Mouse (Mus musculus): ENCODE measurements around the gene Lss. TPM values are rescaled to one million over a fixed set of nuclear protein-coding genes. Genes with fewer than 3 reads are reported as not detected.

Gene Lss
- 17.8 and 24.1 TPM in 2 replicates for polyA plus RNA-seq (2012; rRNA removed)

GRCm38 (mm10) chr10:76531375-76531774 lies at the start of gene Lss:
Gene Lss, plus strand, starts transcription at chr10:76531588.
- DNase-seq = peak; percentile 96
- Histone ChIP-seq H3K4me1 (replicated peaks; ENCODE audit: control insufficient read depth, insufficient read depth, low read length) (peaks cover 8% of the 10 kb centered on the region), H3K36me3 (ENCODE audit: control insufficient read depth, insufficient read depth, low read length) (no peaks in the 10 kb centered on the region), H3K4me3 (ENCODE audit: control insufficient read depth, insufficient read depth, low read length) (peak within 1 kb of the TSS; percentile 49), H3K27me3 (ENCODE audit: control insufficient read depth, insufficient read depth, low read length) (no peaks in the 10 kb centered on the region), H3K27ac (ENCODE audit: control insufficient read depth, insufficient read depth, low read length) (no peak within 1 kb of the TSS)
- peak; percentile 70; the same call in 1 of the 2 replicates for TF ChIP-seq CTCF (IDR thresholded peaks at IDR 0.05; ENCODE audit: borderline replicate concordance, control insufficient read depth, extremely low read depth, insufficient read depth, low read length, poor library complexity)
- TF ChIP-seq POLR2A (IDR thresholded peaks at IDR 0.05; ENCODE audit: control insufficient read depth, extremely low read depth, insufficient read depth, low read length, poor library complexity) = peak; percentile 55; the same call in 1 of the 2 replicates
- under 1% methylated on average over 37 of the region's 37 CpGs for WGBS

GRCm38 (mm10) chr10:76486302-76486701 lies 45.1 kb upstream of the Lss start:
- Histone ChIP-seq H3K36me3 (ENCODE audit: control insufficient read depth, insufficient read depth, low read length) (peaks cover 83% of the 10 kb centered on the region), H3K27me3 (ENCODE audit: control insufficient read depth, insufficient read depth, low read length) (no peaks in the 10 kb centered on the region), H3K27ac (ENCODE audit: control insufficient read depth, insufficient read depth, low read length) (no peak overlapping the region), H3K4me1 (replicated peaks; ENCODE audit: control insufficient read depth, insufficient read depth, low read length) (no peaks in the 10 kb centered on the region), H3K4me3 (ENCODE audit: control insufficient read depth, insufficient read depth, low read length) (no peak overlapping the region)
- TF ChIP-seq CTCF (IDR thresholded peaks at IDR 0.05; ENCODE audit: borderline replicate concordance, control insufficient read depth, extremely low read depth, insufficient read depth, low read length, poor library complexity) (no peak), POLR2A (IDR thresholded peaks at IDR 0.05; ENCODE audit: control insufficient read depth, extremely low read depth, insufficient read depth, low read length, poor library complexity) (no peak)
- 83% methylated on average over 2 of the region's 2 CpGs for WGBS
- no peak for DNase-seq

GRCm38 (mm10) chr10:76488265-76488664 lies 43.1 kb upstream of the Lss start:
- 95% methylated on average over 8 of the region's 8 CpGs for WGBS
- peaks cover 78% of the 10 kb centered on the region for H3K36me3 ChIP-seq (ENCODE audit: control insufficient read depth, insufficient read depth, low read length)
- no peak overlapping the region for H3K27ac ChIP-seq (ENCODE audit: control insufficient read depth, insufficient read depth, low read length)
- no peaks in the 10 kb centered on the region for H3K27me3 ChIP-seq (ENCODE audit: control insufficient read depth, insufficient read depth, low read length)
- no peaks in the 10 kb centered on the region for H3K4me1 ChIP-seq (replicated peaks; ENCODE audit: control insufficient read depth, insufficient read depth, low read length)
- TF ChIP-seq CTCF (IDR thresholded peaks at IDR 0.05; ENCODE audit: borderline replicate concordance, control insufficient read depth, extremely low read depth, insufficient read depth, low read length, poor library complexity) (no peak), POLR2A (IDR thresholded peaks at IDR 0.05; ENCODE audit: control insufficient read depth, extremely low read depth, insufficient read depth, low read length, poor library complexity) (no peak)
- DNase-seq = no peak
- no peak overlapping the region for H3K4me3 ChIP-seq (ENCODE audit: control insufficient read depth, insufficient read depth, low read length)

GRCm38 (mm10) chr10:76489205-76489604 lies 42.2 kb upstream of the Lss start:
- Histone ChIP-seq H3K36me3 (ENCODE audit: control insufficient read depth, insufficient read depth, low read length) (peaks cover 76% of the 10 kb centered on the region), H3K27me3 (ENCODE audit: control insufficient read depth, insufficient read depth, low read length) (no peaks in the 10 kb centered on the region), H3K4me3 (ENCODE audit: control insufficient read depth, insufficient read depth, low read length) (no peak overlapping the region), H3K27ac (ENCODE audit: control insufficient read depth, insufficient read depth, low read length) (no peak overlapping the region), H3K4me1 (replicated peaks; ENCODE audit: control insufficient read depth, insufficient read depth, low read length) (no peaks in the 10 kb centered on the region)
- 68% methylated on average over 15 of the region's 15 CpGs for WGBS
- TF ChIP-seq CTCF (IDR thresholded peaks at IDR 0.05; ENCODE audit: borderline replicate concordance, control insufficient read depth, extremely low read depth, insufficient read depth, low read length, poor library complexity) (no peak), POLR2A (IDR thresholded peaks at IDR 0.05; ENCODE audit: control insufficient read depth, extremely low read depth, insufficient read depth, low read length, poor library complexity) (no peak)
- no peak for DNase-seq

- WGBS = 94% methylated on average over 1 of the region's 1 CpGs
- H3K27ac ChIP-seq (ENCODE audit: control insufficient read depth, insufficient read depth, low read length) = no peak overlapping the region
These were observed 37.9 kb upstream of the Lss start for GRCm38 (mm10) chr10:76493527-76493926.

GRCm38 (mm10) chr10:76495501-76495900 lies 35.9 kb upstream of the Lss start:
- H3K36me3 ChIP-seq (ENCODE audit: control insufficient read depth, insufficient read depth, low read length) = peaks cover 74% of the 10 kb centered on the region
- no peak for DNase-seq
- no peaks in the 10 kb centered on the region for H3K4me1 ChIP-seq (replicated peaks; ENCODE audit: control insufficient read depth, insufficient read depth, low read length)
- WGBS = 94% methylated on average over 6 of the region's 6 CpGs
- H3K4me3 ChIP-seq (ENCODE audit: control insufficient read depth, insufficient read depth, low read length) = no peak overlapping the region
- H3K27ac ChIP-seq (ENCODE audit: control insufficient read depth, insufficient read depth, low read length) = no peak overlapping the region
- TF ChIP-seq POLR2A (IDR thresholded peaks at IDR 0.05; ENCODE audit: control insufficient read depth, extremely low read depth, insufficient read depth, low read length, poor library complexity) = no peak
- no peak for TF ChIP-seq CTCF (IDR thresholded peaks at IDR 0.05; ENCODE audit: borderline replicate concordance, control insufficient read depth, extremely low read depth, insufficient read depth, low read length, poor library complexity)
- no peaks in the 10 kb centered on the region for H3K27me3 ChIP-seq (ENCODE audit: control insufficient read depth, insufficient read depth, low read length)

More at GRCm38 (mm10) chr10:76493527-76493926, 37.9 kb upstream of the Lss start:
- TF ChIP-seq POLR2A (IDR thresholded peaks at IDR 0.05; ENCODE audit: control insufficient read depth, extremely low read depth, insufficient read depth, low read length, poor library complexity) (no peak), CTCF (IDR thresholded peaks at IDR 0.05; ENCODE audit: borderline replicate concordance, control insufficient read depth, extremely low read depth, insufficient read depth, low read length, poor library complexity) (no peak)
- Histone ChIP-seq H3K4me1 (replicated peaks; ENCODE audit: control insufficient read depth, insufficient read depth, low read length) (no peaks in the 10 kb centered on the region), H3K27me3 (ENCODE audit: control insufficient read depth, insufficient read depth, low read length) (no peaks in the 10 kb centered on the region), H3K4me3 (ENCODE audit: control insufficient read depth, insufficient read depth, low read length) (no peak overlapping the region), H3K36me3 (ENCODE audit: control insufficient read depth, insufficient read depth, low read length) (peaks cover 74% of the 10 kb centered on the region)
- no peak for DNase-seq

GRCm38 (mm10) chr10:76496366-76496765 lies 35.0 kb upstream of the Lss start:
- no peaks in the 10 kb centered on the region for H3K27me3 ChIP-seq (ENCODE audit: control insufficient read depth, insufficient read depth, low read length)
- DNase-seq = no peak
- no peak overlapping the region for H3K27ac ChIP-seq (ENCODE audit: control insufficient read depth, insufficient read depth, low read length)
- WGBS = 96% methylated on average over 7 of the region's 7 CpGs
- H3K36me3 ChIP-seq (ENCODE audit: control insufficient read depth, insufficient read depth, low read length) = peaks cover 71% of the 10 kb centered on the region
- TF ChIP-seq POLR2A (IDR thresholded peaks at IDR 0.05; ENCODE audit: control insufficient read depth, extremely low read depth, insufficient read depth, low read length, poor library complexity) = no peak
- no peak overlapping the region for H3K4me3 ChIP-seq (ENCODE audit: control insufficient read depth, insufficient read depth, low read length)
- H3K4me1 ChIP-seq (replicated peaks; ENCODE audit: control insufficient read depth, insufficient read depth, low read length) = no peaks in the 10 kb centered on the region

All from thymus, adult 2 months (tissue).